Mouse (Mus musculus) MEL (cell line): ENCODE data around the gene Rab39.

Experiments
- CHD2 ChIP-seq: IDR thresholded peaks from 2 replicates; pipeline ENCODE4 v1.6.1; 2011; ENCODE audit warnings: low read length, improper control_type of control experiment
- CTCF ChIP-seq, 3 experiments: IDR thresholded peaks in 2 of 3; conservative IDR thresholded peaks in 1 of 3; 2 replicates each; pipeline ENCODE4 v1.5.1; 2011 to 2012; ENCODE audit warnings: low read length in 3 of 3, low read depth in 2 of 3, mild to moderate bottlenecking in 2 of 3, improper control_type of control experiment in 1 of 3, inconsistent platforms in 1 of 3, mixed read lengths in 1 of 3, moderate library complexity in 1 of 3; ENCODE audit not compliant: control insufficient read depth in 1 of 3, insufficient read depth in 1 of 3, poor library complexity in 1 of 3, severe bottlenecking in 1 of 3
- ELF1 ChIP-seq: IDR thresholded peaks from 2 replicates; pipeline ENCODE4 v1.6.1; 2014; ENCODE audit warnings: low read depth, mild to moderate bottlenecking, inconsistent platforms, low read length, improper control_type of control experiment, moderate library complexity
- EP300 ChIP-seq, 2 experiments: IDR thresholded peaks; 2 replicates each; pipeline ENCODE4 v1.6.1; 2011; ENCODE audit warnings: improper control_type of control experiment in 2 of 2, low read length in 2 of 2, low read depth in 1 of 2, mild to moderate bottlenecking in 1 of 2
- ETS1 ChIP-seq: IDR thresholded peaks from 2 replicates; pipeline ENCODE4 v1.6.1; 2012; ENCODE audit warnings: low read depth, mild to moderate bottlenecking, inconsistent platforms, low read length, improper control_type of control experiment, moderate library complexity
- GATA1 ChIP-seq: IDR thresholded peaks from 2 replicates; pipeline ENCODE4 v1.6.1; 2011; ENCODE audit warnings: low read depth, low read length, improper control_type of control experiment
- MYC ChIP-seq: IDR thresholded peaks from 2 replicates; pipeline ENCODE4 v1.6.1; 2011; ENCODE audit warnings: low read depth, mild to moderate bottlenecking, low read length, improper control_type of control experiment, moderate library complexity
- NELFE ChIP-seq: IDR thresholded peaks from 2 replicates; pipeline ENCODE4 v1.6.1; 2011; ENCODE audit warnings: low read depth, low read length, improper control_type of control experiment
- NRF1 ChIP-seq: IDR thresholded peaks from 2 replicates; pipeline ENCODE4 v1.6.1; 2014; ENCODE audit warnings: low read depth, mild to moderate bottlenecking, inconsistent platforms, low read length, improper control_type of control experiment, moderate library complexity; ENCODE audit not compliant: poor library complexity, insufficient read depth, severe bottlenecking
- POLR2A ChIP-seq, 2 experiments: IDR thresholded peaks; 2 replicates each; pipeline ENCODE4 v1.6.1; 2011 to 2012; ENCODE audit warnings: low read length in 2 of 2, mild to moderate bottlenecking in 2 of 2, control low read depth in 1 of 2, improper control_type of control experiment in 1 of 2, low read depth in 1 of 2, moderate library complexity in 1 of 2; ENCODE audit not compliant: control insufficient read depth in 1 of 2, insufficient read depth in 1 of 2, poor library complexity in 1 of 2
- SMC3 ChIP-seq: IDR thresholded peaks from 2 replicates; pipeline ENCODE4 v1.6.1; 2011; ENCODE audit warnings: low read depth, low read length, improper control_type of control experiment
- TAL1 ChIP-seq: IDR thresholded peaks from 2 replicates; pipeline ENCODE4 v1.6.1; 2012; ENCODE audit warnings: mild to moderate bottlenecking, inconsistent platforms, low read length, moderate library complexity, mixed read lengths
- ZNF384 ChIP-seq: IDR thresholded peaks from 2 replicates; pipeline ENCODE4 v1.6.1; 2012; ENCODE audit warnings: low read depth, mild to moderate bottlenecking, inconsistent platforms, low read length, improper control_type of control experiment

GRCm38 (mm10) chr9:53695846-53696245 lies 10.2 kb downstream of the Rab39 start:
- TF ChIP-seq ELF1 (no peak), MYC (no peak), EP300 (IDR thresholded peaks at IDR 0.05; ENCODE audit: low read depth in 1 of 2, low read length in 2 of 2) (no peak), CHD2 (no peak), ZNF384 (no peak), POLR2A (IDR thresholded peaks at IDR 0.05; ENCODE audit: control insufficient read depth in 1 of 2, insufficient read depth in 1 of 2, low read depth in 1 of 2, low read length in 2 of 2, poor library complexity in 1 of 2) (no peak), NRF1 (no peak), NELFE (no peak), CTCF (IDR thresholded peaks at IDR 0.05 in 2 of 3, conservative IDR thresholded peaks at IDR 0.05 in 1 of 3; ENCODE audit: control insufficient read depth in 1 of 3, insufficient read depth in 1 of 3, low read depth in 2 of 3, low read length in 3 of 3, poor library complexity in 1 of 3, severe bottlenecking in 1 of 3) (no peak), ETS1 (no peak), SMC3 (no peak), GATA1 (no peak), TAL1 (no peak)
